Mouse (Mus musculus) fibroblast of lung, adult 2 months (primary cell): ENCODE results near the gene Atg101.

ENCODE experiments used
- DNase-seq: peaks from one replicate; pipeline ENCODE4 v3.0.0-alpha.2; 2011; ENCODE audit warnings: low read depth

Atg101 gene

DNA sequence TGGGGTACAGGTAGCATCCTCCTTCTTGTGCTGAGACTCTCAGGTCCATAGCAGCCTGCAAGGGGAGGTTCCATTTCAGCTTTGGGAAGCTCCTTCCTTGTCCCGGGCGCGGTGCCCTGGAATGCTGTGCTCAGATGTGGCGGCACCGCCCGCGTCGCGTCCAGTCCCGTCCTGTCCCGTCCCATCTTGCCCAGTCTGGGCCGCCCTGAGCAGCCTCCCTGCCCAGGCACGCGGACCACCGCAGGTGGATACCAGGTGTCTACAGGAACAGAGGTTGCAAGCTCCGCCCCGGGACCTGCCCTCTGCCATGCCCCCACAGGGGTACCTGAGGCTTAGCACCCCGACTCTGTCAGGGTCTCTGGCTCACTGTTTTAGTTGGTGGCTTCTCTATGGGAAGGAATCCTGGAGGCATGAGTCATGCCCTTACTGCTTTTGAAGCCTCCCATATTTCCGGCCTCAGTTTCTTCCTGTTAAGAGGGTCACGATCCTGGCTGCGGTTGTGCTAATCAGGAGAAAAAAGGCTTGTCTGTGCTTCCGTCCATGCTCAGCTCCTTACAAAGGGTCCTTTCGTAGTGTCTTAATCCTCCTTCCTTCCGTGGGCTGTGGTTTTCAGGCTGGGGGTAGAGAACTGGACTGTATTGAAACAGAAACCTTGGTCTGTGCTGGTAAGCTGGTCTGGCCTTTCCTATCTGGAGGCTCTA, 52.6 kb downstream of the Atg101 start:
- no peak for DNase-seq

DNA sequence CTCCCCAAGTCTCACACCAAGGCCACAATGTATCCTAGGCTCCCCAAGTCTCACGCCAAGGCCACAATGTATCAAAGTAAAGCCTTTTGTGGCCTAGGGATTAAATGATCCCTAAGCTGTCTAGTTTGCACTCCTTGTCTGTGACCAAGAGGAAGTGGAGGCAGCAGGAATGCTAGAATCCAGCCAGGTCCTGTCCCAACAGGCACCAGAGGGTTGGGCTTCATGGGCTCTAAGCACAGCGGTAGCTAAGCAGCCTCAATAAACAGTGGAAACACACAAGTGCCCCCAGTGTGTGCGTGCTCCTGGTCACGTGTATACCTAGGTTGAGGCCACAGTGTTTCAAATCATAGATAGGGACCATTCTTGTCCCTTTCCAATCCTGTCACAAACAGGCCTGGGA, 54.3 kb downstream of the Atg101 start:
- DNase-seq: no peak

DNA sequence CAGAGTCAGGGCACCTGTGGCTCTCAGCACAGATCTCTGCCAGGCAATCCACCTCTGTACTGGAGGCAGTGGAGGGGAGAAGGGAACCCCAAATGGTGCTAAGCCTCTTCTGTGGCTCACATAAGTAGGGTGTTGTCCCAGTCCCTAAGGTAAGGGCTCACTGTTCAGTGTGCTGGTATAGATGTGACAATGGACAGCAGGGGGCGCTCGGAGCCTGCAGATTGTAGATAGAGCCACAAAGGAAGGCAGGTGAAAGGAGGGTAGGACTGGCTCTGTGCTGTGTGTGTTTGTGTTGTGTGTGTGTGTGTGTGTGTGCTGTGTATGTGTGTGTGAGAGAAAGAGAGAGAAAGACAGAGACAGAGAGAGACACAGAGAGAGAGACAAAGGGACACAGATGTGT, 55.5 kb downstream of the Atg101 start:
- DNase-seq: no peak
